Mouse (Mus musculus): ENCODE data around the gene Pdcd2l. TPM values are rescaled to one million over a fixed set of nuclear protein-coding genes. Genes with fewer than 3 reads are reported as not detected.
"Not testable (repeated sequence)": the region's sequence is repeated elsewhere in the genome, so short reads cannot be mapped to it uniquely, and the experiment has no call there.

The Pdcd2l gene
- polyA plus RNA-seq, 1 experiment from 2014 or later: 62.3 TPM

DNA sequence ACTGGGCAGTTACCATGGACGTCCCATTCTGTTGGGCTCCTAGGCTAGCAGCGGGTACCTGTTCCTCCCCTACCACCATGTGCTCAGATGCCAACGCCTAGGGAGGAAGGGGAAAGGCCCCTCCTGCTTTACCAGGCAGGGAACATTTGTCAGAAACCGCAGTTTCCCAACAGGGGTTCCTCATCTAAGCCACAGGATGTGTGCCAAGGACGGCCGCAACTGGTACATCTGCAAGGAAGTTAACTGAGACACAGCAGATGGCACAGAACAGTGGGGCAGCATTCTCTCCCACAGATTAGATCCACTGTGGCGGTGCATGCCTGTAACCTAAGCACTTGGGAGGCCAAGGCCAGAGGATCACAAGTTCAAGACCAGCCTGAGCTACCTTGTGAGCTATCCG is 18.2 kb upstream of the Pdcd2l start:
- DNase-seq (ENCODE audit: low spot score): no peak

DNA sequence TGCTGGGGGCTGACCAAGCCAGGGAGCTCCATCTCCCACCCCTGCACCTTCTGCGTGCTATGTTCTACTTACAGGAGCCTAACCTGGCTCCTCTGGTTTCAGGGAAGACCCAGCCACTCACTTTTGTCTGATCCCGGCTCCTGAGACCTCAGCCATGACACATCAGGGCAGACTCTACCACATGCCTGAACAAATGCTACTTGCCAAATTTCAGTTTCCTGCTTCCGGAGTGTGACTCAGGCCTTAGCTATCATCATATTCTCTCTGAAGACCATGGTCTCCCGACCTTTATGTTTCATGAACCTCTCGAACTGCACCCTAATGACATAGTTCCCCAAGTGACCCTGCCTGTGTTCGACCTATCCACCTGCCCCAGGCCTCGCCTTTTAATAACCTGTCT is 16.8 kb upstream of the Pdcd2l start:
- no peak for DNase-seq (ENCODE audit: low spot score)

GRCm38 (mm10) chr7:34208027-34208745 is 11.7 kb upstream of the Pdcd2l start:
- no peak for DNase-seq (ENCODE audit: low spot score)

GRCm38 (mm10) chr7:34206331-34206730 is 9.9 kb upstream of the Pdcd2l start:
- DNase-seq (ENCODE audit: low spot score): no peak

DNA sequence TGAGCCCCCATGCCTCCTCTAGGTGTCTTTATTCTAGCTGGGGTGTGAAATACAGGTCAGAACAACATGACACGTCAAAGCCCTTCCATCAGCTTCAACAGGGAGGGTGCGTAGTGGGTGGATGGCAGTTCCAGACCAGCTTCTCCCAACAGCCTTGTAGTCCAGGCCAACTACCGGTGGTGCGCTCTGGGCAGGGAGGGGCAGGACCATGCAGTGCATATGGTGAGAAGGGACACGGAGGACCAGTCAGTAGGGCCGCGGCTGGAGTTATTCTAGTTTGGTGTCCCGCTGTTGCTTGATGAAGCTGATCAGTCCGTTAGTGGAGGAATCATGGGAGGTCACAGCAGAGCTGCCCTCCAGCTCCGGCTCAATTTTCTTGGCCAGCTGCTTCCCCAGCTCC is 5.7 kb upstream of the Pdcd2l start:
- DNase-seq (ENCODE audit: low spot score): not testable (repeated sequence)

DNA sequence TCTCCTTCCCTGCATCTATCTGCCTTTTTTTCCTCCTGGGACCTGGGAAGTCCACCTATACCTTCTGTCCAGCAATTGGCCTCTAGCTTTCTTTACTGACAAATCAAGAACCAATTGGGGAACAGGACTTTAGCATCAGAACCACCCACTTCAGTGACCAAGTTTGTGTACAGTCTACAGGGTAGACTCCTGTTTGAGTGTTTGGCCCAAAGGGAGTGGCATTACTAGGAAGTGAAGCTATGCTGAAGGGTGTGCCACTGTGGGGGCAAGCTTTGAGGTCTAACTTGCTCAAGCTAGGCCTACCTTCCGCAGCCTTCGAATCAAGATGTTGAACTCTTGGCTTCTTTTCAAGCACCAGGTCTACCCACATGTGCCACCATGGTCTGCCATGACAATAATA is 4.4 kb upstream of the Pdcd2l start:
- DNase-seq (ENCODE audit: low spot score): no peak

GRCm38 (mm10) chr7:34198346-34198745 is 1.9 kb upstream of the Pdcd2l start:
- DNase-seq (ENCODE audit: low spot score): peak; percentile 69

DNA sequence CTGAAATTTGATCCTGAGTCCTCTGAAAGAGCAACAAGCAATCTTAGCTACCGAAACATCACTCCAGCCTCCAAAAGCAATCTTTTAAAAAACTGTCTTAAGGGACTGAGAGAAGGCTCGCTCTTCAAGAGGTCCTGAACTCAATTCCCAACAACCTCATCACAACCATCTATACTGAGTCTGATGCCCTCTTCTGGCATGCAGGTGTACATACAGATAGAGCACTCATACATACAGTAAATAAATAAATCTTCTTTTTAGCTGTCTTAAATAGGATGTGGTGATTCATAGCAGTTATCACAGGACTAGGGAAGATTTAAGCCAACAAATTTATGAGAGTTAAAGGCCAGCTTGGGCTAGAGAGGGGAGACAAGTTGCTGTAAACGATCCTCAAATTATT is 829 bp downstream of the Pdcd2l start:
- peak; percentile 4 for DNase-seq (ENCODE audit: low spot score)

- no peak for DNase-seq (ENCODE audit: low spot score)
Measured at GRCm38 (mm10) chr7:34192825-34193224, 3.6 kb downstream of the Pdcd2l start.

GRCm38 (mm10) chr7:34189376-34189989 is 7.0 kb downstream of the Pdcd2l start:
- no peak for DNase-seq (ENCODE audit: low spot score)

- no peak for DNase-seq (ENCODE audit: low spot score)
Measured at GRCm38 (mm10) chr7:34183794-34184193, 12.7 kb downstream of the Pdcd2l start.

GRCm38 (mm10) chr7:34183356-34183755 is 13.1 kb downstream of the Pdcd2l start:
- no peak for DNase-seq (ENCODE audit: low spot score)

GRCm38 (mm10) chr7:34176241-34176640 is 20.2 kb downstream of the Pdcd2l start:
- not testable (repeated sequence) for DNase-seq (ENCODE audit: low spot score)

DNA sequence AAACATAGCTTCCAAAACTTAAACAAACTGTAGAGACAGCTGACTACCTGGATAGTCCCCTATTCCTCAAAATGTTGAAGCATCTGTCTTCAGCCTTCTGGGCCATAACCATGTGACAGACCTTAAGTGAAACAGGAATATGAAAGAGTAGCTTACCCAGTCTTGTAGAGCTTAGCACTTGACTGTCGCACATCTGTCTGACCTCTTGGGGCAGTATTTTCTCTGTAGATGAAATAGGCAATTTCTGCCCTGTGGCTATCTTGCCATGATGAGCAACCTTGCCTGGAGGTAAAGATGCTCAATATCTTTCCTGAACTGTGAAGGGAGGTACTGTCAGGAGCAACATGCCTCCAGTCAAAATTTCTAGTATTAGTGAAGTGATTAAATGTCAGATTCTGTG is 24.2 kb downstream of the Pdcd2l start:
- no peak for DNase-seq (ENCODE audit: low spot score)

DNA sequence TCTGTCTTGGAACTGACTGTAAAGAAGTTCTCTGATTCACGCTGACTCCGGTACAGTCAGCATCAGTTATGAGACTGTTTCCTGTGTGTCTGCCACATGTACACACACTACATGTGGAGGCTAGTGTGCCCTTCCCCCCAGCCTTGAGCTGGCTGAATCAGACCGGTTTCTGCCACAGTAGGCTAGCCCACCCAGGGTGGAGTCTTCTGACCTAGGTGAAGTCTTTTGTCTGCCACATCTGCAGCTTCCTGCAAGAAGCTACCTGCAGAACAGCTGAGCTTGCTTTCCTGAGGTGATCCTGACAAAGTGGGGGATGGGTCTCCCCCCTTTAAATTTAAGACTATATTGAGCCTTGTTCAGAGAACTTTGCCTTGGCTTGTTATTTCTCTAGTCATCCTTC is 27.0 kb downstream of the Pdcd2l start, which contains the start of gene Uba2:
Gene Uba2, minus strand, starts transcription at position 146 of the 400 bp plus-strand sequence.
- no peak for DNase-seq (ENCODE audit: low spot score)

DNA sequence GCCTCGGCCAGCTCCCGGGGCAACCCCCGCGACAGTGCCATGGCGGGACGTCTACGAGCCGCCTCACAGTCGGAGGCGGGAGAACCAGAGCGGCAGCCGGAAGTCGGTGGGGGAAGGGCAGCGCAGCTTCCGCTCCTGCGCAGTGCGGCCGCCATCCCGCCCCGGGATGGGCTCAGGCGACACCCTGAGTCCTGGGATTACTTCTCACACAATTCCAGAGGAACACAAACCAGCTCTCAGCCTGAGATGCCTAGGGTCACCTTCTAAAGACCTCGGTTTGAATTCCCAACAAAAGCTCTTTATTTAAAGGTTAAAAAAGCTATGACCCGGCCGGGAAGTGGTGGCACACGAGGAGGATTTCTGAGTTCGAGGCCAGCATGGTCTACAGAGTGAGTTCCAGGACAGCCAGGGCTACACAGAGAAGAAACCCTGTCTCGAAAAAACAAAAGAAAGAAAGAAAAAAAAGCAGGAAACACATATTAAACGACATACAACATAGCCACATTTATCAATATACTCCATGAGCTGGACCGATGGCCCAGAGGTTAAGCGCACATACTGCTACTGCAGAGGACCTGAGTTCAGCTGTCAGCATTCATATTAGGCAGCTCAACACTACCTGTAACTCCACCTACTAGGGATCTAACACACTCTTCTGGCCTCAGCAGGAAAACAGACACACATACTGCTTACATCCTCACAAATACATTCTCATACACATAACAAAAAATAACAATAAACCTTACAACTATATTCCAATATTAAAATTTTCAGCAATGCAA is 27.8 kb downstream of the Pdcd2l start:
- peak; percentile 88 for DNase-seq (ENCODE audit: low spot score)

GRCm38 (mm10) chr7:34167766-34168469 is 28.5 kb downstream of the Pdcd2l start:
- peak; percentile 21 for DNase-seq (ENCODE audit: low spot score)

DNA sequence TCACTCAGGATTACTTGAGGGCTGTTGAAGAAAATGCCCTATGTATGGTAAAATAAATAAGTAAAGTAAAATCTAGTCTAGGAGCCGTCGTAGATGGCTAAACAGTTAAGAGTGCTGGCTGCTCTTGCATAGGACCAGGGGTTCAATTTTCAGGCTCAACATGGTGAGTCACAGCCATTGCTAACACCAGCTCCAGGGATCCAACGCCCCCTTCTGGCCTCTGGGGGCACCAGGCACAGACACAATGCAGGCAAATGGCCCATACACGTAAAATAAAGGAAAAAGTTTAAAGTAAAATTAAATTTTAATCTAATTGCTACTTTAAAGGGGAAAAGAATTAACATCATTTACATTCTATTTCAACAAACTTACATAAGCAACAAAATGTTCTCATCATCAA is 29.6 kb downstream of the Pdcd2l start:
- peak; percentile 24 for DNase-seq (ENCODE audit: low spot score)

GRCm38 (mm10) chr7:34165999-34166398 is 30.5 kb downstream of the Pdcd2l start:
- no peak for DNase-seq (ENCODE audit: low spot score)

DNA sequence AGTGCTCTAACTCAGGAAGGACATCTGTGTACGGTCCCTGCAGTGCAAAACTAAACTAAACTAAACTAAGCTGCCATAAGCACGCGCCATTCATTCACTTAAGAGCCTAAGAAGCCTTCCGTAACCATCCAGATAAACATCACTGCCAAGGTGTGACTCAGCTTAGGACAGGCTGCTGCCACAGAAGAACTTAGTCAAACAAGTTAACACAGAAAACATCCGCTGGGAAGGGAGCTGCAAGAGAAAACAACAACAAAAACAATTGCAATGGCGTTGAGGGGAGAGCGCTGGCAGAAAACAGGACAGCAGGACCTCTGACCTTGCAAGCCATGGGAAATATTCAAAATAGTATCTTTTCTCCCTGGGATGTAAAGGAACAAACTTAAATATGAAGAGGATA is 31.8 kb downstream of the Pdcd2l start:
- DNase-seq (ENCODE audit: low spot score): no peak

GRCm38 (mm10) chr7:34159167-34159566 is 37.3 kb downstream of the Pdcd2l start:
- DNase-seq (ENCODE audit: low spot score): no peak

DNA sequence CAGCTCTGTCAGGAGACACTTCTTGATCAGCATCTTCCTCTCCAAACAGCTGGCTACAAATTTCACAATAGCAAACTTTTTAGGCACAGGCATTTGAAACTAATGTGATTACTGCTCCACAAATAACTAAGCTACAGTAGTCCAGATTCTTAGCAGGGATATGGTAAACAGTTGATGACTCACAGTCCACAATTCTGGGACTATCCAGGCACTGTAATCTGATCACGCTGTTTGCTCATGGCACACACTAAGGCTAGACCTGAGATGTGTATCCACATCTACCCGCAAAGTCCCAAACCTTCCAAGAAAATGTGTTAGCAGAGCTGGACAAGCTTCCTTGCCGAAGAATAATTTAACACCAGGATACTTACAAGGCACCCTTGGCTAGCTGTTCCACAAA is 38.5 kb downstream of the Pdcd2l start:
- DNase-seq (ENCODE audit: low spot score): no peak

Data from thymus, postnatal 0 days (tissue).